Mouse (Mus musculus) hindbrain, embryonic 11.5 days (tissue): ENCODE data around the gene Ezh1. TPM values are rescaled to one million over a fixed set of nuclear protein-coding genes. Genes with fewer than 3 reads are reported as not detected.

Experiments
- ATAC-seq: fragments of 200-750 bp; cut with Nextera tagmentation; 2 replicates; pipeline ENCODE4 v1.8.0; 2017; ENCODE audit warnings: mild to moderate bottlenecking, moderate TSS enrichment, moderate library complexity; ENCODE audit not compliant: low FRiP score
- DNase-seq: peaks from one replicate; pipeline ENCODE4 v3.0.0-alpha.2; 2015; ENCODE audit warnings: low spot score
- H3K27ac ChIP-seq: fragments of 300-500 bp; sonication (generic); 2 replicates; pipeline ENCODE4 v1.5.1; 2014; ENCODE audit warnings: mild to moderate bottlenecking, low read depth, low read length
- H3K27me3 ChIP-seq: fragments of 300-500 bp; sonication (generic); 2 replicates; pipeline ENCODE4 v1.6.1; 2014; ENCODE audit warnings: mild to moderate bottlenecking, low read length, moderate library complexity, mixed read lengths; ENCODE audit not compliant: control insufficient read depth, insufficient read depth
- H3K36me3 ChIP-seq: fragments of 300-500 bp; sonication (generic); 2 replicates; pipeline ENCODE4 v1.6.1; 2014; ENCODE audit warnings: mild to moderate bottlenecking, low read length, moderate library complexity, mixed read lengths; ENCODE audit not compliant: control insufficient read depth, insufficient read depth
- H3K4me1 ChIP-seq: fragments of 300-500 bp; sonication (generic); replicated peaks from 2 replicates; pipeline ENCODE4 v1.6.1; 2014; ENCODE audit warnings: low read length, mixed read lengths; ENCODE audit not compliant: control insufficient read depth, insufficient read depth
- H3K4me2 ChIP-seq: fragments of 300-500 bp; sonication (generic); replicated peaks from 2 replicates; pipeline ENCODE4 v1.6.1; 2014; ENCODE audit warnings: mild to moderate bottlenecking, low read depth, low read length
- H3K4me3 ChIP-seq: fragments of 300-500 bp; sonication (generic); 2 replicates; pipeline ENCODE4 v1.5.1; 2014; ENCODE audit warnings: low read depth, low read length
- H3K9ac ChIP-seq: fragments of 300-500 bp; sonication (generic); 2 replicates; pipeline ENCODE4 v1.6.1; 2014; ENCODE audit warnings: low read depth, low read length
- H3K9me3 ChIP-seq: fragments of 300-500 bp; sonication (generic); 2 replicates; pipeline ENCODE4 v1.6.1; 2016; ENCODE audit warnings: low read length; ENCODE audit not compliant: control insufficient read depth
- WGBS: fragments of 180-500 bp; shearing (Covaris S2); extraction: QIAGEN DNeasy Blood & Tissue Kit; methylation state at CpG from one replicate; pipeline ENCODE4 v1.1.7; 2014; 5-methylcytosine and 5-hydroxymethylcytosine counted together
- polyA plus RNA-seq: library from polyadenylated mRNA; unstranded; fragments of >200 nt; fragmentation: Nextera tagmentation; extraction: Ambion mirVana; gene quantifications from 2 replicates; pipeline ENCODE4 v1.2.1, GENCODE M21; 2014

Gene Ezh1
- polyA plus RNA-seq, 1 experiment from 2014 or later: 11.1 TPM

GRCm38 (mm10) chr11:101176933-101177773, 49.1 kb downstream of the Ezh1 start:
- H3K9me3 ChIP-seq: no peaks in the 10 kb centered on the region
- 29% methylated on average over 22 of the region's 22 CpGs for WGBS
- no peak overlapping the region for H3K9ac ChIP-seq
- peaks cover 60% of the 10 kb centered on the region for H3K27me3 ChIP-seq
- no peaks in the 10 kb centered on the region for H3K36me3 ChIP-seq
- no peak overlapping the region for H3K4me3 ChIP-seq
- H3K4me2 ChIP-seq: no peak overlapping the region; the same call in 1 of the 2 replicates
- DNase-seq (peak; percentile 71), ATAC-seq (no peak)
- no peak overlapping the region for H3K27ac ChIP-seq
- H3K4me1 ChIP-seq: peaks cover 22% of the 10 kb centered on the region; the same call in 1 of the 2 replicates

GRCm38 (mm10) chr11:101176117-101176691, 50.1 kb downstream of the Ezh1 start:
- no peak for ATAC-seq
- H3K4me1 ChIP-seq: peaks cover 22% of the 10 kb centered on the region; the same call in 1 of the 2 replicates
- no peaks in the 10 kb centered on the region for H3K36me3 ChIP-seq
- H3K27ac ChIP-seq: no peak overlapping the region
- H3K4me2 ChIP-seq: peak overlapping the region; percentile 41
- 2% methylated on average over 25 of the region's 25 CpGs for WGBS
- peak overlapping the region; percentile 21 for H3K4me3 ChIP-seq
- peaks cover 60% of the 10 kb centered on the region for H3K27me3 ChIP-seq
- 0 out of 2 replicates have a peak overlapping the region, but pooled peaks have one; percentile 23 for H3K9ac ChIP-seq
- peak; percentile 60 for DNase-seq
- no peaks in the 10 kb centered on the region for H3K9me3 ChIP-seq

GRCm38 (mm10) chr11:101175636-101176116, 50.6 kb downstream of the Ezh1 start:
- Histone ChIP-seq H3K27me3 (peaks cover 62% of the 10 kb centered on the region), H3K4me3 (0 out of 2 replicates have a peak overlapping the region, but pooled peaks have one; percentile 21), H3K4me2 (peak overlapping the region; percentile 41; the same call in 1 of the 2 replicates), H3K9ac (no peak overlapping the region), H3K4me1 (peaks cover 23% of the 10 kb centered on the region; the same call in 1 of the 2 replicates), H3K27ac (no peak overlapping the region), H3K36me3 (no peaks in the 10 kb centered on the region), H3K9me3 (no peaks in the 10 kb centered on the region)
- peak; percentile 25 for DNase-seq
- ATAC-seq: no peak
- WGBS: 13% methylated on average over 11 of the region's 11 CpGs

- Histone ChIP-seq H3K27me3 (peaks cover 63% of the 10 kb centered on the region), H3K4me1 (peaks cover 29% of the 10 kb centered on the region; the same call in 1 of the 2 replicates), H3K9ac (peak within 1 kb of the TSS; percentile 35; the same call in 1 of the 2 replicates), H3K4me3 (peak within 1 kb of the TSS; percentile 28), H3K36me3 (no peaks in the 10 kb centered on the region), H3K4me2 (peak within 1 kb of the TSS; percentile 73), H3K27ac (no peak within 1 kb of the TSS), H3K9me3 (no peaks in the 10 kb centered on the region)
- no peak for ATAC-seq
- DNase-seq: peak; percentile 33
- 28% methylated on average over 14 of the region's 14 CpGs for WGBS
Measured at GRCm38 (mm10) chr11:101174851-101175628, 51.2 kb downstream of the Ezh1 start, which contains the start of gene Ccr10. Gene Ccr10, minus strand, starts transcription at chr11:101175443.

- ATAC-seq (no peak), DNase-seq (no peak)
- Histone ChIP-seq H3K4me2 (peak overlapping the region; percentile 73), H3K36me3 (no peaks in the 10 kb centered on the region), H3K9me3 (no peaks in the 10 kb centered on the region), H3K9ac (peak overlapping the region; percentile 35; the same call in 1 of the 2 replicates), H3K27ac (no peak overlapping the region), H3K4me1 (peaks cover 31% of the 10 kb centered on the region; the same call in 1 of the 2 replicates), H3K27me3 (peaks cover 70% of the 10 kb centered on the region), H3K4me3 (peak overlapping the region; percentile 28)
- 27% methylated on average over 9 of the region's 9 CpGs for WGBS
Measured at GRCm38 (mm10) chr11:101174389-101174745, 51.9 kb downstream of the Ezh1 start.

- Histone ChIP-seq H3K27me3 (peaks cover 75% of the 10 kb centered on the region), H3K4me1 (peaks cover 32% of the 10 kb centered on the region; the same call in 1 of the 2 replicates), H3K4me2 (peak overlapping the region; percentile 73), H3K4me3 (peak overlapping the region; percentile 28), H3K27ac (peak overlapping the region; percentile 19; the same call in 1 of the 2 replicates), H3K9me3 (no peaks in the 10 kb centered on the region), H3K9ac (peak overlapping the region; percentile 35), H3K36me3 (no peaks in the 10 kb centered on the region)
- 1% methylated on average over 61 of the region's 61 CpGs for WGBS
- ATAC-seq: peak; percentile 64
- DNase-seq: peak; percentile 93
Measured at GRCm38 (mm10) chr11:101173631-101174388, 52.5 kb downstream of the Ezh1 start.

- H3K27ac ChIP-seq: no peak overlapping the region
- H3K27me3 ChIP-seq: peaks cover 75% of the 10 kb centered on the region
- peak overlapping the region; percentile 28; the same call in 1 of the 2 replicates for H3K4me3 ChIP-seq
- ATAC-seq: no peak
- no peaks in the 10 kb centered on the region for H3K36me3 ChIP-seq
- DNase-seq: no peak
- 7% methylated on average over 11 of the region's 11 CpGs for WGBS
- H3K4me1 ChIP-seq: peaks cover 32% of the 10 kb centered on the region; the same call in 1 of the 2 replicates
- peak overlapping the region; percentile 35; the same call in 1 of the 2 replicates for H3K9ac ChIP-seq
- H3K9me3 ChIP-seq: no peaks in the 10 kb centered on the region
- H3K4me2 ChIP-seq: peak overlapping the region; percentile 73
Measured at GRCm38 (mm10) chr11:101173112-101173511, 53.2 kb downstream of the Ezh1 start.
